Mouse (Mus musculus) heart, postnatal 14 days (tissue): Measurements from ENCODE around the gene Mettl26. TPM values are rescaled to one million over a fixed set of nuclear protein-coding genes. Genes with fewer than 3 reads are reported as not detected.
A peak's percentile ranks its signal among the peaks of the same experiment; 100 is the strongest.

ENCODE experiments used
- DNase-seq, 2 experiments: peaks; one replicate each; pipeline ENCODE4 v3.0.0; 2021 to 2022
- intact Hi-C: fragments of 180-260 bp; cut with DNase I; formaldehyde crosslinking; loops from one replicate; pipeline ENCODE4 v1.15.1; 2025
- total RNA-seq, 2 experiments: library from RNA; stranded (reverse); gene quantifications; 2 replicates each; pipeline ENCODE4 v1.2.3; 2021

Gene Mettl26
- total RNA-seq, 2 experiments from 2014 or later, result 11.3 to 13.2 TPM

DNA sequence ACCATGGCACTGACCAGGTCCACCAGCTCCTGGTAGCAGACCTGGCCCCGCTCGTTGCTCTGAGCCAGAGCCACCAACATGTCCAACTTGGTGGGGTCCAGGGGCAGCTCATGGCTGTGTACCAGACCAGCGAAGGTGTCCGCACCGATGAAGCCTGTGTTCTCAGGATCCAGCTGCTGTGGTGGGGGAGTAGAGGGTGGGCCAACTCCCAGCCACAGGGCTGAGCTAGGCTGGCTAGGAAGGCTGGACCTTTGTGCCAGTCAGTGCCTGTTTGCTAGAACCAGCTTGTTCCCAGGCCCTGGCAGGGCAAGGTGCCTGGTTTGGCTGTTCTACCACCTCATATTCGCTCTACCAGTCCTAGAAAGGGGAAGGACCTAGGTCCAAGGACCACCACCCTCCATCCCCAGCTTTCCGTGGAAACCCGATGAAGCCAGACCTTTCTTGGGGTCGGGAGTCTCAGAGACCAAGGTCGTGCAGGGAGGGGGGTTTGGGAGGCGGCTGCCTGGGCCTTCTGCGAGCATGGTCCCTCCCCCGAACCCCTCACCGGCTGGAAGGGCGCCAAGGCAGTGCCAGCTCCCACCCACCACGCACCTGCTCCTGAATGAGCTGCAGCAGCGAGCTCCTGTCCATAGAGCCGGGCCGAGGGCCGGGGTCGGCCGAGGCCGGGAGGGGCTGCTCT lies 38.3 kb upstream of the Mettl26 start:
- peak in 1 of 2 experiments; percentile 32 for DNase-seq

DNA sequence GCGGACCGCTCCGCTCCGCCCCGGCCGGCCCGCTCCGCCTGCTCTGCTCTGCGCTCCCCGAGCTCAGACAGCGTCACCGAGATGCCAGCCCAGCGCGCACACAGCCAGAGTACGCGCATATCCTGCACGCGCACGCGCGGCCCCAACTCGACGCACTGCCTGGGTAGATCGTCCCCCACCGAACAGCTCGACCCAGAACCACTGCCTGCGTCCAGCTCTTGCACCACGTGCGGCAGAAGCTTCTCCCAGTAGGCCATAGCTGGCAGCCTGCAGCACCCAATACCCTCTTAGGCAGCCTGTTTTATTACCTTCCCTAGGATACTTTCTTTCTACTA lies 37.8 kb upstream of the Mettl26 start, which contains the start of gene Rhbdl1:
Rhbdl1 (minus strand) TSS at position 220 of the 335 bp plus-strand sequence.
- intact Hi-C loops, result no loop called here
- peak; percentile 70 to 79 for DNase-seq

More for the DNA sequence above, 38.3 kb upstream of the Mettl26 start:
- intact Hi-C loops, result no loop called here

GRCm38 (mm10) chr17:25837533-25837932 lies 37.3 kb upstream of the Mettl26 start:
- intact Hi-C loops, result no loop called here

GRCm38 (mm10) chr17:25838904-25839303 lies 36.0 kb upstream of the Mettl26 start:
- intact Hi-C loops, result no loop called here
- DNase-seq, result no peak

More at GRCm38 (mm10) chr17:25837533-25837932, 37.3 kb upstream of the Mettl26 start:
- DNase-seq, result no peak

- DNase-seq, result no peak
- intact Hi-C loops, result no loop called here
Measured at GRCm38 (mm10) chr17:25839455-25840235, 35.2 kb upstream of the Mettl26 start.

GRCm38 (mm10) chr17:25840519-25840918 lies 34.4 kb upstream of the Mettl26 start:
- no peak for DNase-seq
- intact Hi-C loops, result no loop called here

DNA sequence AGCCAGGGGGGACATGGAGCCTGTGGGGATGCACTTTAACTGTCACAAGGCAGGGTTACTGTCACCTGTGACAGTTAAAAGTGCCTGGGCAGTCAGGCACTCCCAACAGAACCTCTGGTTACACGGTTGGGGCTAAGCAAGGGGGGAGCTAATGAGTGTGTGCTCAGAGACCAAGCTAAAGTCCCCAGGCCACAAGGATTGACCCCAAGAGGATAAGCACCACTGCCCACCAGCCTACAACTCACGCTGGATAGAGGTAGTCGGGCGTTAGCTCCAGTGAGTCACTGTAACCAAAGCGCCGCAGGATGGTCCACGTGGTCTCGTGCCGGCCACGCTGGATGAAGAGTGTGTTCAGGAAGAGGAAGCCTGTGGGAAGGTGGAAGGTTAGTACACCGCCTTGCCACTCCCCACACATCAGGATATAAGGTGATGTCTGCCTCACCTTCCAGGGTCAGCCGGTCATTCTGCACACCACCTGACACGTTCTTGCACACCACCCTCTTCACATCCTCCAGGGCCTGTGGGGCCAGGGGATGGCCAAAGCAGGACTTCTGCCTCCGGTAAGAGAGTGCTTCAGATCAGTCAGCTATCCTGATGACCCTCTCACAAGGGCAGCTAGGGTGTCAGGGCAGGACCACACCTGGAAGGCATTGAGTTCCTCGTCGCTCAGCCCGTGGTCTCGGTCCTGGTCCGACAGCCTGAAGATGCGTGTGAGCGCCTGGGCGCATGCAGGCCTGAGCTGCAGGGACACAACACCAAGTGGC lies 33.6 kb upstream of the Mettl26 start, which contains the start of gene Gm20683:
Gm20683 (minus strand) TSS at position 647 of the 764 bp plus-strand sequence.
- no peak for DNase-seq
- intact Hi-C loops, result no loop called here

- DNase-seq, result no peak
- intact Hi-C loops, result no loop called here
Measured at GRCm38 (mm10) chr17:25842509-25842908, 32.4 kb upstream of the Mettl26 start.

- no peak for DNase-seq
- intact Hi-C loops, result no loop called here
Measured at GRCm38 (mm10) chr17:25843122-25843521, 31.8 kb upstream of the Mettl26 start.

DNA sequence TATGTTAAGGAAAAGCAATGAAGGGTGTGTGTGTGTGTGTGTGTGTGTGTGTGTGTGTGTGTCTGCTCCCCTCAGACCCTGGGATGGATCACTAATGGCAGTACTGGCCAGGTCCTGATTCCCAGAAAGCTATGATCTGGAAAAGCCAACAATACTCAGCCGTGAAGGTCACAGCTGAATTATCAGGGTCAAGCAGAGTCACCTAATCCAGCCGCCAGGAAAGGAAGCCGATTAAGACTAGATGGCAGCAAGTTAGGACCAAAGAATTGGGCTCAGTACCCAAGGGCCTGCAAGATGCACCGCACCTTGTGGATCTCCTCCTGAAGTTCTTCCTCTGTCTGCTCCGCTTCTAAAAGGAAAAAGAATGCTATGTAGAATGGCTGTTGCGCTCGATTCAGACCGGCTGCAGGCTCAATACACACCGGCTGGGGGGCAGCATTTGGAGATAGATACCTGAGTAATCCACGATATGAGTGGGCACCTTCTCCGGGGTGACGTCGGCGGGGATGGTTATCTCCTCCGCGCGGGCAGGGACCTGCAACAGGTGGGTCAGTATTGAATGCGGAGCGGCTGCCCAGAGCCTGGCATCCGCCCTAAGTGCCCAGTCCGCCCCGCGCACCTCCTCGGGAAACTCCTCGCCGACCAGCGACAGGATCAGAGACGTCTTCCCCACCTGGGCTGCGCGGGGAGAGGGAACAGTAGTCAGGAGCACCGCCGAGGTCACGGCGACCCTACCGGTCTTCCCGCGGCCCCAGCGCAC lies 31.1 kb upstream of the Mettl26 start:
- intact Hi-C loops, result loop anchor here (2.0 kb wide), 1 partner anchor 23 kb away; no protein-coding TSS in a partner anchor
- DNase-seq, result no peak

- intact Hi-C loops, result loop anchor here (2.0 kb wide), 1 partner anchor 22 kb away; no protein-coding TSS in a partner anchor
- peak; percentile 92 to 96 for DNase-seq
Measured at GRCm38 (mm10) chr17:25844396-25844901, 30.4 kb upstream of the Mettl26 start, which contains the start of gene Rhot2. TSS of gene Rhot2 (minus strand) at chr17:25844851.

DNA sequence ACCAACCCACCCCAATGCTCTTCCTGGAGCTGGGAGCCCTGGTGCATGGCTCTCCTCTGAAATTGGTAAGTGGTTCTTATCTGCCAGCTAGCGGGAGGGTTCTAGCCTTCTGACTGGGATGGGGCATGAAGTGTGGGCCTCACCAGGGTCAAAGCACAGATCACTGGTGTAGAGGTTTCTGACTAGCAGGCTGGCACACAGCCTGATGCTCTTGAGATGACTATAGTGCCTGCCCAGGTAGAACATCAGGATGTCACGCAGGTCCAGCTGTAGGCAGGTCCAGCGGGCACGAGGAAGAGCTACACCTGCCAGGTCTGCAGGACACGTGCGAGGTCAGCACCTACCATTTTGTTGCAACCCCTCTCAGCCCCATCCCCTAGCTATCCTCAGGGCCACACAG lies 14.6 kb upstream of the Mettl26 start:
- no peak for DNase-seq
- intact Hi-C loops, result no loop called here

DNA sequence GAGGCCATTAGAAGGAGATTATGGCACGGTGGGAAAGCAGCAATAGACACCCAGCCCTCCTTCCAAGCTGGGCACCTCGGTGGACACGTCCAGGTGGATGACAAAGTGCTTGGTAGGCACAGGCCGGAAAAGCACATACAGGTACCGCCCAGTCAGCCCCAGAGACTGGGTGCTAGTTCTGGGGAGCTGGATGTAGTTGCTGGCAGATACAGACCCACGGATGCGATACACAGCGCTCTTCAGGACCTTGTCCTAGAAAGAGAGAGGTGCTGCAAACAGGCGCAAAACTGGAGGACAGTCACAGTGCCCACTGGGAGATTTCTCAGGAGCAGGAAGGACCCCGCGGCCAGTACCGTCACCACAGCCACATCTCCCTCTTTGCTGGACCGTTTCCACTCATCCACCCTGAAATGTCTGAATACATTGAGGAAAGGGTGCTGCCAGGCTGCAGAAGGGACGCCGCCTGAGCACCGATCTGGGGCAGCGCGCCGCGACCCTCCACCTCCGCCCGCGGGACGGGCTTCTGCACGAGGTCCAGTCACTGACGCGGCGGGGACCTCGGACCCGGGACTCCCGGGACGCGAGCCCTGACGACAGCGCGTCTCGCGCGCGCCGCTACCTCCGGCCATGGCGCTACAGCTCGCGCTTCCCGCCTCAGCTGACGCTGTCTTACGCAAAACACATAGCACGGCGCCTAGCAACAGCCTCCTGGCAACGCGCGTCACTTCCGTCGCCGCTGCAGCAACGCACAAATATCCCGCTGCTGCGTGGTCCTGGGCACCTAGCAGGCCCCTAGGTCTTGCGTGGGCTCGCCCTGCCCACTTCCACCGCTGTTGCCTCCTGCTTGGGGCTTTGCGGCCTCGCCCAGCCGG lies 13.8 kb upstream of the Mettl26 start, which contains the start of gene Wdr90:
Wdr90 (minus strand) TSS at position 670 of the 872 bp plus-strand sequence.
- intact Hi-C loops, result no loop called here

GRCm38 (mm10) chr17:25861704-25862612 lies 12.9 kb upstream of the Mettl26 start:
- no peak for DNase-seq
- intact Hi-C loops, result no loop called here

More for the DNA sequence above, 13.8 kb upstream of the Mettl26 start, which contains the start of gene Wdr90:
- DNase-seq, result peak; percentile 89 to 92

GRCm38 (mm10) chr17:25863681-25864080 lies 11.2 kb upstream of the Mettl26 start:
- intact Hi-C loops, result no loop called here
- DNase-seq, result no peak

- intact Hi-C loops, result no loop called here
- no peak for DNase-seq
Measured at GRCm38 (mm10) chr17:25864311-25864710, 10.6 kb upstream of the Mettl26 start.

DNA sequence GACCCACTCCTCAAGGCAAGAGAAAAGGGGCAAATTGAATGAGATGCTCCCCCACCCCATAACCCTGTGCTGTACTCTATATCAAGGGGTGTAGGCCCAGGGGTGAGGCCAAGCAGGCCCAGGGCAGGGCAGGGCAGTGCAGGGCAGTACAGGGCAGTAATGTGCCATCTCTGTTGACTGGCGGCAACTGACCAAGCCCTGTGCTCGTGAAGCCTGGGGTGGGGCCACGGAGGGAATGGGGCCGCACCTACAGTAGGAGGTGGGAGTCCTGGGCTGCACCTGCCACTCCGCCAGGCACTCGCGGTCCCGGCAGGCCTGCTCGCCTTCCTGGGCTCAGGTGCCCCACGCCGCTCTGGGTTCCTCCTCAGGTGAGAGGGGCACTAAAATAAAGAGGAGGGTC lies 9.6 kb upstream of the Mettl26 start:
- DNase-seq, result no peak

More for the DNA sequence above, 9.6 kb upstream of the Mettl26 start:
- intact Hi-C loops, result loop anchor here (5.0 kb wide), 1 partner anchor 93 kb away; the partner anchor contains the start of gene Narfl
